Mouse (Mus musculus) liver, embryonic 15.5 days (tissue): ENCODE measurements around the gene Bloc1s6. TPM values are rescaled to one million over a fixed set of nuclear protein-coding genes. Genes with fewer than 3 reads are reported as not detected.

ENCODE experiments used
- ATAC-seq: fragments of 200-750 bp; cut with Nextera tagmentation; 2 replicates; pipeline ENCODE4 v1.8.0; 2017; ENCODE audit warnings: moderate number of reproducible peaks, mild to moderate bottlenecking, moderate library complexity; ENCODE audit not compliant: insufficient read depth
- H3K27ac ChIP-seq: fragments of 300-500 bp; sonication (generic); replicated peaks from 2 replicates; pipeline ENCODE4 v1.5.1; 2015; ENCODE audit warnings: mild to moderate bottlenecking, inconsistent platforms
- H3K27me3 ChIP-seq: fragments of 300-500 bp; sonication (generic); 2 replicates; pipeline ENCODE4 v1.6.1; 2015; ENCODE audit warnings: mild to moderate bottlenecking, inconsistent platforms
- H3K36me3 ChIP-seq: fragments of 300-500 bp; sonication (generic); replicated peaks from 2 replicates; pipeline ENCODE4 v1.6.1; 2015; ENCODE audit warnings: moderate library complexity, mild to moderate bottlenecking, inconsistent platforms
- H3K4me1 ChIP-seq: fragments of 300-500 bp; sonication (generic); replicated peaks from 2 replicates; pipeline ENCODE4 v1.6.1; 2015; ENCODE audit warnings: inconsistent platforms
- H3K4me2 ChIP-seq: fragments of 300-500 bp; sonication (generic); 2 replicates; pipeline ENCODE4 v1.6.1; 2015; ENCODE audit warnings: moderate library complexity, mild to moderate bottlenecking, inconsistent platforms
- H3K4me3 ChIP-seq: fragments of 300-500 bp; sonication (generic); replicated peaks from 2 replicates; pipeline ENCODE4 v1.5.1; 2015; ENCODE audit warnings: mild to moderate bottlenecking, inconsistent platforms
- H3K9ac ChIP-seq: fragments of 300-500 bp; sonication (generic); 2 replicates; pipeline ENCODE4 v1.6.1; 2015; ENCODE audit warnings: moderate library complexity, mild to moderate bottlenecking, inconsistent platforms
- H3K9me3 ChIP-seq: fragments of 300-500 bp; sonication (generic); replicated peaks from 2 replicates; pipeline ENCODE4 v1.6.1; 2016; ENCODE audit warnings: inconsistent platforms
- WGBS: fragments of 180-500 bp; shearing (Covaris S2); methylation state at CpG from one replicate; pipeline ENCODE4 v1.1.7; 2015; ENCODE audit warnings: mixed read lengths; ENCODE audit not compliant: insufficient replicate concordance; 5-methylcytosine and 5-hydroxymethylcytosine counted together
- polyA plus RNA-seq: library from polyadenylated mRNA; unstranded; fragments of >200 nt; fragmentation: Nextera tagmentation; extraction: Ambion mirVana; gene quantifications from 2 replicates; pipeline ENCODE4 v1.2.1, GENCODE M21; 2015

Gene Bloc1s6
- polyA plus RNA-seq, 1 experiment from 2014 or later = 17.0 TPM

DNA sequence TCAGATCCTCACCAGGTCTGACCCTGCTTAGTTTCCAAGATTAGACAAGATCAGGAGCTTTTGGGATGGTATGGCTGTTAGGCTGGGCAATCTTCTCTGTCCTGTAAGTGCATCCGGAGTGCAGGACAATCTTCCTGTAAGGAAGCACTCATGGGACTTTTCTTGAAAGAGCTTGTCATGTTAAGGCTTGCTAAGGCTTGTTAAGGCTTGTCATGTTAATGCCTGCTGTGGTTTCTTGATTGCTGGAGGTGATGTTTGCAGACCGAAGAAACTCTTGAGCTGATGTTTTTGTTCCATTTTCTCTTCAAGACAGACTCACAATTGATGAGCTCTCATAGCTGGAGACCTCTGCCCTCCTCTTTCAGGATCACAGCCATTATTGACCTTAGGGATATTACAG lies 47.9 kb downstream of the Bloc1s6 start:
- H3K36me3 ChIP-seq = no peaks in the 10 kb centered on the region
- H3K4me2 ChIP-seq = no peak overlapping the region
- H3K27me3 ChIP-seq = no peaks in the 10 kb centered on the region
- no peak overlapping the region for H3K27ac ChIP-seq
- H3K4me3 ChIP-seq = no peak overlapping the region
- H3K9ac ChIP-seq = no peak overlapping the region
- ATAC-seq = no peak
- 74% methylated on average over 2 of the region's 2 CpGs for WGBS
- no peaks in the 10 kb centered on the region for H3K9me3 ChIP-seq
- no peaks in the 10 kb centered on the region for H3K4me1 ChIP-seq

DNA sequence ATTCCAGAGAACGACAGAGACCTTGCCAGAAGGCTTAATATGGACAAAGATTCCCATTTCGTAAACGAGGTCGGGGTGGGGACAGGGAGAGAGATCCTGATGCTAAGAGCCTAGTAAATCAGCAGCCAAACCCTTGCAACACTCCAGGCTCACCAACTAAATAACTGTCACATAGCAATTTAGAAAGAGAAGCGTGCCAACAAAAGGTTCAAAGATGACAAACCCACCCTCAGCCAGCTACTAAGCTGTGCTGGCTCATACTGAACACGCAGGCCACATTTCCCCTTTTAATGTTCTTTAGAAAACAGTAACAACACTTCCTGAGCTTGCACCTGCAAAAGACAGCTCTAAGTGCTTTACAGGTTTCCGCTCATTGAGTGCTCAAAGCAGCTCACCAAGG lies 51.0 kb downstream of the Bloc1s6 start:
- H3K4me3 ChIP-seq = no peak overlapping the region
- ATAC-seq = no peak
- no peak overlapping the region for H3K27ac ChIP-seq
- no peaks in the 10 kb centered on the region for H3K36me3 ChIP-seq
- 55% methylated on average over 7 of the region's 7 CpGs for WGBS
- H3K4me2 ChIP-seq = no peak overlapping the region
- H3K4me1 ChIP-seq = no peaks in the 10 kb centered on the region
- H3K27me3 ChIP-seq = no peaks in the 10 kb centered on the region
- H3K9me3 ChIP-seq = no peaks in the 10 kb centered on the region
- no peak overlapping the region for H3K9ac ChIP-seq

DNA sequence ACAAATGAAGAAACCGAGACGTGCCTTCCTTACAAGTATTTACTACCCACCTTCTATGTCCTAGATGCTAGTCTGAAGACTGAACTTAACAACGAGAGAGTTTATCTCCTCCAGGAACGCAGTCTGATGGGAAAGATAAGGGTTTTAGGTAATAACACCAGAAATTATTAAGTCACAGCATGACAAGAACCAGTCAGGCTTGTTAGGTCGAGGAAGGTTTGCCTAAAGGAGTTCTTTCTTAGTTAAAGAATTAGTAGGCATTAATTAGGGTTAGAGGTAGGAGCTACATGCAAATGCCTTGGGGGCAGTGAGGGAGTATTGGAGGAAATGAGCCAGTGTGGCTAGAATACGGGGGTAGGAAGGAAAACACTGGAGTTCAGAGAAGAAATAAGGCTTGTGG lies 51.4 kb downstream of the Bloc1s6 start:
- no peaks in the 10 kb centered on the region for H3K36me3 ChIP-seq
- ATAC-seq = no peak
- 51% methylated on average over 6 of the region's 6 CpGs for WGBS
- no peaks in the 10 kb centered on the region for H3K9me3 ChIP-seq
- no peaks in the 10 kb centered on the region for H3K4me1 ChIP-seq
- no peak overlapping the region for H3K4me2 ChIP-seq
- H3K27ac ChIP-seq = no peak overlapping the region
- no peak overlapping the region for H3K9ac ChIP-seq
- no peaks in the 10 kb centered on the region for H3K27me3 ChIP-seq
- no peak overlapping the region for H3K4me3 ChIP-seq

Other genes with a start within 250 kb of the Bloc1s6 start
- gene Gatm, start 127.2 kb upstream of the Bloc1s6 start, polyA plus RNA-seq = 29.4 and 31.9 TPM in 2 replicates
- gene AA467197, start 101.5 kb upstream of the Bloc1s6 start, polyA plus RNA-seq = 1.3 and 2.1 TPM in 2 replicates
- gene Slc30a4, start 35.8 kb upstream of the Bloc1s6 start, polyA plus RNA-seq = 1.1 TPM in 2 replicates
- 7.3 and 9.1 TPM in 2 replicates for gene Sqor, start 26.7 kb downstream of the Bloc1s6 start, polyA plus RNA-seq